Mouse (Mus musculus): ENCODE results near the gene A930018P22Rik. TPM values are rescaled to one million over a fixed set of nuclear protein-coding genes. Genes with fewer than 3 reads are reported as not detected.
"Not testable (repeated sequence)": the region's sequence is repeated elsewhere in the genome, so short reads cannot be mapped to it uniquely, and the experiment has no call there.

The A930018P22Rik gene
- polyA plus RNA-seq (2015; fragmentation: Nextera tagmentation; extraction: Ambion mirVana) = 0.47 and 0.53 TPM in 2 replicates

GRCm38 (mm10) chr2:104122505-104123378, at the start of gene A930018P22Rik:
A930018P22Rik (plus strand) TSS chr2:104122769.
- Histone ChIP-seq H3K27me3 (ENCODE audit: control insufficient read depth, insufficient read depth, low read length) (no peaks in the 10 kb centered on the region), H3K4me3 (ENCODE audit: low read depth, low read length) (peak within 1 kb of the TSS; percentile 75), H3K36me3 (ENCODE audit: control insufficient read depth, insufficient read depth, low read length) (no peaks in the 10 kb centered on the region; the same call in 1 of the 2 replicates), H3K9me3 (ENCODE audit: control insufficient read depth, low read length) (no peaks in the 10 kb centered on the region), H3K9ac (ENCODE audit: low read length) (peak within 1 kb of the TSS; percentile 87), H3K4me1 (replicated peaks; ENCODE audit: control insufficient read depth, insufficient read depth) (no peaks in the 10 kb centered on the region), H3K27ac (replicated peaks) (peak within 1 kb of the TSS; percentile 91), H3K4me2 (replicated peaks; ENCODE audit: low read depth) (peak within 1 kb of the TSS; percentile 99)
- no peak for TF ChIP-seq EP300 (optimal IDR thresholded peaks at IDR 0.05)
- TF ChIP-seq CTCF (IDR thresholded peaks at IDR 0.05; ENCODE audit: low read depth) = peak; percentile 28
- peak; percentile 92 for DNase-seq (ENCODE audit: low spot score)
- under 1% methylated on average over 68 of the region's 74 CpGs for WGBS
- ATAC-seq (ENCODE audit: low FRiP score, low TSS enrichment) = peak; percentile 93

- H3K36me3 ChIP-seq (ENCODE audit: control insufficient read depth, insufficient read depth, low read length); DNase-seq (ENCODE audit: low spot score); H3K4me1 ChIP-seq (replicated peaks; ENCODE audit: control insufficient read depth, insufficient read depth); H3K9me3 ChIP-seq (ENCODE audit: control insufficient read depth, low read length); H3K4me2 ChIP-seq (replicated peaks; ENCODE audit: low read depth); H3K9ac ChIP-seq (ENCODE audit: low read length); H3K27ac ChIP-seq (replicated peaks); H3K27me3 ChIP-seq (ENCODE audit: control insufficient read depth, insufficient read depth, low read length); H3K4me3 ChIP-seq (ENCODE audit: low read depth, low read length): not testable (repeated sequence)
- ATAC-seq (ENCODE audit: low FRiP score, low TSS enrichment) = peak; percentile 68
- 57% methylated on average over 4 of the region's 5 CpGs for WGBS
Observed at GRCm38 (mm10) chr2:104078285-104078684, 44.3 kb upstream of the A930018P22Rik start.

DNA sequence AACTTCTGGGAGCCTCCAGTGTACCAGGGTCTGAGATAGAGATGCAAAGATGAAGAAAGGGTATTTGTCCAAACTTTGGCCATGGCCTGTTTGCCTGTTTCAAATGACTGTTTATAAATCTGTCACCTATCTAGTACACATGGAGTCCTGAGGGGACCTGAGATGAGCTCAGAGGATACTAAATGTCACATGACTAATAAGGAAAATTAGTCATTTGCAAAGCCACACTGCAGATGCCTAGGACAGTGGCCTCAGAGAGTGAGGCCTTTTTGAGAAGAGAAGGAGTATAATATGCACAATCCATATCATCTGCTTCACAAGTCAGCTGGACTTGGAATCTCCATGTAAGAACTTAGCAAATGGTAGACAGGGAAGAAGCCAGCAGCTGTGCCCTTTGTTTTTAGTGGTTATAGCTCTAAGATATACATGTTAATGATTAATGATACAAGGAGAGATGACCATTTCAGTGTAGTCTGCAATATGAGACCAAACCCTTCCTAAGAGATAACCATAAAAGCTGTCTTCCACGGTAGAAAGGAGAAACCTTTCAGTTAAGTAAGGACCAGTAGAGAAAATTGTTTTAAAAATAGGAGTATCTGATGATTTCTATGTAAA, 41.0 kb upstream of the A930018P22Rik start:
- not testable (repeated sequence) for DNase-seq (ENCODE audit: low spot score); H3K9ac ChIP-seq (ENCODE audit: low read length); H3K4me3 ChIP-seq (ENCODE audit: low read depth, low read length); ATAC-seq (ENCODE audit: low FRiP score, low TSS enrichment); H3K4me1 ChIP-seq (replicated peaks; ENCODE audit: control insufficient read depth, insufficient read depth); H3K27me3 ChIP-seq (ENCODE audit: control insufficient read depth, insufficient read depth, low read length); H3K27ac ChIP-seq (replicated peaks); H3K36me3 ChIP-seq (ENCODE audit: control insufficient read depth, insufficient read depth, low read length); H3K9me3 ChIP-seq (ENCODE audit: control insufficient read depth, low read length); H3K4me2 ChIP-seq (replicated peaks; ENCODE audit: low read depth)
- WGBS = no CpG with 5 or more reads among the region's 1 CpGs

DNA sequence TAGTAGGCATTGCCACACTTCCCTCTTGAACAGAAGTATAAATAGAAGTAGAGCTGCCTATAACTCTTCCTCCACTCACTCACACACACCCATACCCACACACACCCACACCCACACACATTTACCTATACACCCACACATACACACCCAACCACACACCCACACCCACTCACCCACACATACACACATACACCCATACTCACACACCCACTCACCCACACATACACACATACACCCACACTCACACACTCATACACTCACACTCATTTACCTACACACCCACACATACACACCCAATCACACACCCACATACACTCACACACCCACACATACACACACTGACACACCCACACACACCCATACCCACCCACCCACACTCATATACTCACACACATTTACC, 40.1 kb upstream of the A930018P22Rik start:
- H3K9ac ChIP-seq (ENCODE audit: low read length) = no peak overlapping the region
- DNase-seq (ENCODE audit: low spot score) (no peak), ATAC-seq (ENCODE audit: low FRiP score, low TSS enrichment) (peak; percentile 25; the same call in 1 of the 2 replicates)
- H3K36me3 ChIP-seq (ENCODE audit: control insufficient read depth, insufficient read depth, low read length) = no peaks in the 10 kb centered on the region
- H3K27ac ChIP-seq (replicated peaks) = no peak overlapping the region
- no peaks in the 10 kb centered on the region for H3K9me3 ChIP-seq (ENCODE audit: control insufficient read depth, low read length)
- TF ChIP-seq EP300 (optimal IDR thresholded peaks at IDR 0.05) (no peak), CTCF (IDR thresholded peaks at IDR 0.05; ENCODE audit: low read depth) (no peak)
- H3K4me3 ChIP-seq (ENCODE audit: low read depth, low read length) = no peak overlapping the region
- no peak overlapping the region for H3K4me2 ChIP-seq (replicated peaks; ENCODE audit: low read depth)
- H3K4me1 ChIP-seq (replicated peaks; ENCODE audit: control insufficient read depth, insufficient read depth) = no peaks in the 10 kb centered on the region
- no peaks in the 10 kb centered on the region for H3K27me3 ChIP-seq (ENCODE audit: control insufficient read depth, insufficient read depth, low read length)

DNA sequence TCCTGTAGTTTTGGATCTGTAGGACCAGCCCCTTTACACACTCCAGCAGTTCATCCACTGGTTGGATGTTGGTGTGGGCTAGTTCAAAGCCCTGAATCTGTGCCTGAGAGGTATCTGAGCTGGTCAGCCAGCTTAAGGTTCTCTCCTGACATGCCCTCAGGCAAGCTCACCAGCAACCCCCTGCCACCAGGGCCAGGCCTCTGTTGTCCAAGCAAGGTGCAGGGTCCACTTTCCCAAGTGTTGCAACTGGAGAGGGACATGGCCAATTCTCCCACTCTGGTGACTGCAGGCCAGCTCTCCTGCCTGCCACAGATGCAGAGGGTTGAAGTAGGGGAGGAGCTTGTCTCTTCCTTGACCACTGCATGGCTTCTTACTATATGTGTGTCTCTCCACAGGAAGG, 38.5 kb upstream of the A930018P22Rik start:
- H3K4me1 ChIP-seq (replicated peaks; ENCODE audit: control insufficient read depth, insufficient read depth); H3K4me2 ChIP-seq (replicated peaks; ENCODE audit: low read depth); H3K4me3 ChIP-seq (ENCODE audit: low read depth, low read length); H3K27ac ChIP-seq (replicated peaks); H3K9ac ChIP-seq (ENCODE audit: low read length); DNase-seq (ENCODE audit: low spot score); H3K36me3 ChIP-seq (ENCODE audit: control insufficient read depth, insufficient read depth, low read length); H3K27me3 ChIP-seq (ENCODE audit: control insufficient read depth, insufficient read depth, low read length); H3K9me3 ChIP-seq (ENCODE audit: control insufficient read depth, low read length): not testable (repeated sequence)
- ATAC-seq (ENCODE audit: low FRiP score, low TSS enrichment) = 0 out of 2 replicates have a peak, but pooled peaks have one; percentile 21

DNA sequence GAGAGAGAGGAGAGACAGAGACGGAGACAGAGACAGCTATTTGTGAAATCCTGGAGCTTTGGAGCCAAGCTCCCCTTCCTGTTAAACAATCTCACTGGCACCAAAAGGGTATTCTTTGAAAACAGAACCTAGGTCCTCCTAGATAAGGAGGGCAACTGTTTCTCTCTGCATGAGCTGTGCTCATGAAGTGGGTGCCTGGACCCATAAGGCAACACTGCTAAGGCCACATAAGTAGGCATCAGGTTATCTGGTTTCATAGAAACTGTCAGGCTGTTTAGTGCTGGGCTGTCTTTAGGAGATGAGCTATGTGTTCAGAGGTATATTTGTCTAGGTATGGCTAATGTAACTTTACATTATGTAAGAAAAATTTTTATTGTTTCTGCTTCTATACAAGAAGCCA, 35.0 kb upstream of the A930018P22Rik start:
- H3K4me2 ChIP-seq (replicated peaks; ENCODE audit: low read depth); H3K36me3 ChIP-seq (ENCODE audit: control insufficient read depth, insufficient read depth, low read length); H3K4me1 ChIP-seq (replicated peaks; ENCODE audit: control insufficient read depth, insufficient read depth); H3K27ac ChIP-seq (replicated peaks); ATAC-seq (ENCODE audit: low FRiP score, low TSS enrichment); H3K27me3 ChIP-seq (ENCODE audit: control insufficient read depth, insufficient read depth, low read length); H3K9ac ChIP-seq (ENCODE audit: low read length); H3K4me3 ChIP-seq (ENCODE audit: low read depth, low read length); H3K9me3 ChIP-seq (ENCODE audit: control insufficient read depth, low read length); DNase-seq (ENCODE audit: low spot score): not testable (repeated sequence)
- WGBS = 89% methylated on average over 1 of the region's 1 CpGs
